ENCODE assay signal across 12 mouse cellular contexts in the genomic region with DNA sequence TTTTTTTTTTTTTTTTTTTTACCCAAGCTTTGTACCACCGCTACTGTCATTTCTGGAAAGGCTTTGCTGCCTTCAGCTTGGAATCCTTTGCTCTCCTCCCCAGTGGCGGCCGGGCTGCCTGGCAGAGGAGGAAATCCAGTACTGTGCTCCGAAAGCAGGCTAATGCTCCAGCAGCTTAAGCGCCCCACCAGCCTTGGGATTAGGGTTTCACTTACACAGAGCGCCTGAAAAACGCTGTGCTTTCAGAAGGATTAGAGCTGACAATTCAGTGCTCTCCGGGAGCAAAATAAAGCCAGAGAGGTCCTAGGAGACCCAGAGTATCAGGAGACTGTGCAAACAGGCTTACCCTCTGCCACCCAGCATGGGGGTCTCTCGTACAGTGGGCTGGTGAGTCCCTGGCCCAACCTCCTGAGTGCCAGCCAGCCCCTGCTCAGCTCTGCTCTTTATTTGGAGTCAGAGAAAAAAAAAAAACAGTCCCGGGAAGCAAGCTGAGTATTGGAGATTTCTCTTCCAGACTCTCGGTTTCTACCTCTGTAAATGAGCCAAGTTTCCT.
DNase-seq lines count a peak whose midpoint lies in the region; ATAC-seq and TF ChIP-seq lines count a peak whose summit lies in the region.
"Had no signal": no experiment of that assay in that cellular context is flagged by ENCODE, and none has a peak within 500 bp of the region (broad histone marks: within the 10 kb centered on the region; RNA-seq: fewer than 3 reads in every experiment).

No protein-coding gene starts in this region.

- no peak for ATAC-seq in heart, embryonic 16.5 days (replicated peaks; ENCODE audit: extremely low read depth, insufficient read depth, low FRiP score)
- no peak for ATAC-seq in embryonic facial prominence, embryonic 13.5 days (ENCODE audit: insufficient number of reproducible peaks, insufficient read depth, low FRiP score, low TSS enrichment, low read depth)
- ATAC-seq in limb, embryonic 11.5 days (ENCODE audit: insufficient number of reproducible peaks, low FRiP score, low TSS enrichment, low read depth): no peak
- no peak for ATAC-seq in neural tube, embryonic 15.5 days (ENCODE audit: low FRiP score)
- no peak for ATAC-seq in intestine, postnatal 0 days
- ATAC-seq in megakaryocyte progenitor cell, adult 5-6 weeks (replicated peaks; ENCODE audit: poor library complexity): no peak

- TF ChIP-seq CTCF in intestine, postnatal 0 days (IDR thresholded peaks at IDR 0.05; ENCODE audit: low read depth): no peak

- no peak overlapping the region for H3K9ac ChIP-seq in heart, embryonic 16.5 days (ENCODE audit: low read length)
- no peak overlapping the region for H3K9ac ChIP-seq in embryonic facial prominence, embryonic 13.5 days
- H3K9ac ChIP-seq in limb, embryonic 11.5 days (ENCODE audit: low read length): no peak overlapping the region
- no peak overlapping the region for H3K9ac ChIP-seq in neural tube, embryonic 15.5 days (replicated peaks)
- H3K9ac ChIP-seq in intestine, postnatal 0 days (ENCODE audit: low read depth, low read length): no peak overlapping the region

- WGBS in heart, embryonic 16.5 days: 15% methylated on average over 11 of the region's 11 CpGs
- 4% methylated on average over 11 of the region's 11 CpGs for WGBS in embryonic facial prominence, embryonic 13.5 days
- WGBS in limb, embryonic 11.5 days: 13% methylated on average over 11 of the region's 11 CpGs
- 20% methylated on average over 11 of the region's 11 CpGs for WGBS in neural tube, embryonic 15.5 days
- WGBS in intestine, postnatal 0 days: 34% methylated on average over 11 of the region's 11 CpGs

- H3K9me3 ChIP-seq in heart, embryonic 16.5 days (replicated peaks; ENCODE audit: control insufficient read depth, low read length): no peaks in the 10 kb centered on the region
- H3K9me3 ChIP-seq in embryonic facial prominence, embryonic 13.5 days: no peaks in the 10 kb centered on the region
- no peaks in the 10 kb centered on the region for H3K9me3 ChIP-seq in limb, embryonic 11.5 days (ENCODE audit: control insufficient read depth, low read length)
- H3K9me3 ChIP-seq in neural tube, embryonic 15.5 days (replicated peaks): no peaks in the 10 kb centered on the region
- H3K9me3 ChIP-seq in intestine, postnatal 0 days (ENCODE audit: control insufficient read depth): no peaks in the 10 kb centered on the region

- H3K4me2 ChIP-seq in heart, embryonic 16.5 days (ENCODE audit: low read depth, low read length): 0 out of 2 replicates have a peak overlapping the region, but pooled peaks have one; percentile 12
- H3K4me2 ChIP-seq in embryonic facial prominence, embryonic 13.5 days: peak overlapping the region; percentile 38
- peak overlapping the region; percentile 13; the same call in 1 of the 2 replicates for H3K4me2 ChIP-seq in limb, embryonic 11.5 days (ENCODE audit: low read depth, severe bottlenecking)
- H3K4me2 ChIP-seq in neural tube, embryonic 15.5 days: no peak overlapping the region
- H3K4me2 ChIP-seq in intestine, postnatal 0 days (replicated peaks; ENCODE audit: low read depth): no peak overlapping the region
- H3K4me2 ChIP-seq: liver, embryonic 11.5 days had no signal

- H3K36me3 ChIP-seq in heart, embryonic 16.5 days (ENCODE audit: control insufficient read depth, insufficient read depth): no peaks in the 10 kb centered on the region
- no peaks in the 10 kb centered on the region for H3K36me3 ChIP-seq in embryonic facial prominence, embryonic 13.5 days
- no peaks in the 10 kb centered on the region for H3K36me3 ChIP-seq in limb, embryonic 11.5 days (ENCODE audit: control insufficient read depth, insufficient read depth, low read length)
- H3K36me3 ChIP-seq in neural tube, embryonic 15.5 days: no peaks in the 10 kb centered on the region
- no peaks in the 10 kb centered on the region for H3K36me3 ChIP-seq in intestine, postnatal 0 days (ENCODE audit: control insufficient read depth, insufficient read depth)

- H3K4me1 ChIP-seq in heart, embryonic 16.5 days (ENCODE audit: control insufficient read depth, insufficient read depth, low read length): no peaks in the 10 kb centered on the region
- H3K4me1 ChIP-seq in embryonic facial prominence, embryonic 13.5 days: peaks cover 15% of the 10 kb centered on the region
- H3K4me1 ChIP-seq in limb, embryonic 11.5 days (ENCODE audit: control insufficient read depth, insufficient read depth, low read length): peaks cover 21% of the 10 kb centered on the region
- H3K4me1 ChIP-seq in neural tube, embryonic 15.5 days: peaks cover 26% of the 10 kb centered on the region
- no peaks in the 10 kb centered on the region for H3K4me1 ChIP-seq in intestine, postnatal 0 days (replicated peaks; ENCODE audit: control insufficient read depth, insufficient read depth, low read length)

- peaks cover 43% of the 10 kb centered on the region for H3K27me3 ChIP-seq in heart, embryonic 16.5 days (ENCODE audit: control insufficient read depth, insufficient read depth, low read length)
- H3K27me3 ChIP-seq in embryonic facial prominence, embryonic 13.5 days: peaks cover 54% of the 10 kb centered on the region
- 0 out of 2 replicates have a peak, but pooled peaks cover 6% of the 10 kb centered on the region for H3K27me3 ChIP-seq in limb, embryonic 11.5 days (ENCODE audit: control insufficient read depth, insufficient read depth, low read length)
- peaks cover 14% of the 10 kb centered on the region; the same call in 1 of the 2 replicates for H3K27me3 ChIP-seq in neural tube, embryonic 15.5 days (replicated peaks)
- peaks cover 7% of the 10 kb centered on the region; the same call in 1 of the 2 replicates for H3K27me3 ChIP-seq in intestine, postnatal 0 days (replicated peaks; ENCODE audit: control insufficient read depth, insufficient read depth, low read length)

- no peak overlapping the region for H3K4me3 ChIP-seq in heart, embryonic 16.5 days (ENCODE audit: low read length)
- H3K4me3 ChIP-seq in embryonic facial prominence, embryonic 13.5 days: peak overlapping the region; percentile 5; the same call in 1 of the 2 replicates
- no peak overlapping the region for H3K4me3 ChIP-seq in limb, embryonic 11.5 days (ENCODE audit: low read depth, low read length)
- H3K4me3 ChIP-seq in neural tube, embryonic 15.5 days (replicated peaks): no peak overlapping the region
- no peak overlapping the region for H3K4me3 ChIP-seq in intestine, postnatal 0 days (ENCODE audit: low read depth, low read length)

- DNase-seq in heart, postnatal 25 days (ENCODE audit: low spot score): no peak
- no peak for DNase-seq in limb, embryonic 11.5 days (ENCODE audit: low spot score)
- DNase-seq: cerebellum, adult 18-20 months; gastrocnemius, postnatal 10 days; lung, postnatal 4 days; thymus, postnatal 36 days had no signal

- H3K27ac ChIP-seq in heart, embryonic 16.5 days (ENCODE audit: low read length): no peak overlapping the region
- no peak overlapping the region for H3K27ac ChIP-seq in embryonic facial prominence, embryonic 13.5 days
- H3K27ac ChIP-seq in limb, embryonic 11.5 days (replicated peaks; ENCODE audit: low read depth, low read length): no peak overlapping the region
- H3K27ac ChIP-seq in neural tube, embryonic 15.5 days (replicated peaks): peak overlapping the region; percentile 30; the same call in 1 of the 2 replicates
- H3K27ac ChIP-seq in intestine, postnatal 0 days (ENCODE audit: low read depth, low read length): no peak overlapping the region

- intact Hi-C loops in heart, postnatal 25 days (cut with DNase I): no loop called here

Comparison
In these comparisons a context has a peak if more than half of its experiments do, and no peak if none do; other contexts are left out.
1. H3K4me2 ChIP-seq: peak in heart, embryonic 16.5 days (single experiment), embryonic facial prominence, embryonic 13.5 days (single experiment) and limb, embryonic 11.5 days (single experiment); none in neural tube, embryonic 15.5 days (single experiment) and intestine, postnatal 0 days (single experiment).